Mouse (Mus musculus): ENCODE measurements around the gene Iltifb. TPM values are rescaled to one million over a fixed set of nuclear protein-coding genes. Genes with fewer than 3 reads are reported as not detected.

Iltifb gene
- not detected for polyA plus RNA-seq (2015; fragmentation: Illumina TruSeq; extraction: RNeasy Lipid Tissue Mini Kit (QIAGEN cat#74804); ENCODE audit: insufficient read depth, low read depth, low replicate concordance)

GRCm38 (mm10) chr10:118294938-118295337 lies at the start of gene Iltifb:
Iltifb (minus strand) TSS chr10:118295038.

GRCm38 (mm10) chr10:118343155-118343554 lies 48.3 kb upstream of the Iltifb start, which contains the start of gene Gm9046:
Gm9046 (minus strand) TSS chr10:118343255.

GRCm38 (mm10) chr10:118337731-118338130 lies 42.9 kb upstream of the Iltifb start, which contains the start of gene Gm9045:
Gm9045 (minus strand) TSS chr10:118337831.

GRCm38 (mm10) chr10:118332308-118332707 lies 37.5 kb upstream of the Iltifb start, which contains the start of gene Gm9044:
Gm9044 (minus strand) TSS chr10:118332408.

GRCm38 (mm10) chr10:118326869-118327268 lies 32.0 kb upstream of the Iltifb start, which contains the start of gene Gm9040:
Gm9040 (minus strand) TSS chr10:118326969.

GRCm38 (mm10) chr10:118258388-118258787 lies 36.5 kb downstream of the Iltifb start, which contains the start of gene Gm32802:
Gm32802 (plus strand) TSS chr10:118258688.

GRCm38 (mm10) chr10:118240680-118241079 lies 54.2 kb downstream of the Iltifb start, which contains the start of gene Gm32717:
Gm32717 (minus strand) TSS chr10:118240780.

Other genes with a start within 250 kb of the Iltifb start
- 4.9 TPM for gene Mdm1, start 153.2 kb downstream of the Iltifb start, polyA plus RNA-seq (2015; fragmentation: Illumina TruSeq; extraction: RNeasy Lipid Tissue Mini Kit (QIAGEN cat#74804); ENCODE audit: insufficient read depth, low read depth, low replicate concordance)
- not detected for gene Il22, start 90.1 kb downstream of the Iltifb start, polyA plus RNA-seq (2015; fragmentation: Illumina TruSeq; extraction: RNeasy Lipid Tissue Mini Kit (QIAGEN cat#74804); ENCODE audit: insufficient read depth, low read depth, low replicate concordance)
- not detected for gene Gm32717, start 54.3 kb downstream of the Iltifb start, polyA plus RNA-seq (2015; fragmentation: Illumina TruSeq; extraction: RNeasy Lipid Tissue Mini Kit (QIAGEN cat#74804); ENCODE audit: insufficient read depth, low read depth, low replicate concordance)
- gene Gm32802, start 36.4 kb downstream of the Iltifb start, polyA plus RNA-seq (2015; fragmentation: Illumina TruSeq; extraction: RNeasy Lipid Tissue Mini Kit (QIAGEN cat#74804); ENCODE audit: insufficient read depth, low read depth, low replicate concordance): not detected
- gene Gm9040, start 31.9 kb upstream of the Iltifb start, polyA plus RNA-seq (2015; fragmentation: Illumina TruSeq; extraction: RNeasy Lipid Tissue Mini Kit (QIAGEN cat#74804); ENCODE audit: insufficient read depth, low read depth, low replicate concordance): not detected
- gene Gm9044, start 37.4 kb upstream of the Iltifb start, polyA plus RNA-seq (2015; fragmentation: Illumina TruSeq; extraction: RNeasy Lipid Tissue Mini Kit (QIAGEN cat#74804); ENCODE audit: insufficient read depth, low read depth, low replicate concordance): not detected
- not detected for gene Gm9045, start 42.8 kb upstream of the Iltifb start, polyA plus RNA-seq (2015; fragmentation: Illumina TruSeq; extraction: RNeasy Lipid Tissue Mini Kit (QIAGEN cat#74804); ENCODE audit: insufficient read depth, low read depth, low replicate concordance)
- not detected for gene Gm9046, start 48.2 kb upstream of the Iltifb start, polyA plus RNA-seq (2015; fragmentation: Illumina TruSeq; extraction: RNeasy Lipid Tissue Mini Kit (QIAGEN cat#74804); ENCODE audit: insufficient read depth, low read depth, low replicate concordance)
- gene Gm9048, start 53.6 kb upstream of the Iltifb start, polyA plus RNA-seq (2015; fragmentation: Illumina TruSeq; extraction: RNeasy Lipid Tissue Mini Kit (QIAGEN cat#74804); ENCODE audit: insufficient read depth, low read depth, low replicate concordance): not detected
- not detected for gene Gm9049, start 59.1 kb upstream of the Iltifb start, polyA plus RNA-seq (2015; fragmentation: Illumina TruSeq; extraction: RNeasy Lipid Tissue Mini Kit (QIAGEN cat#74804); ENCODE audit: insufficient read depth, low read depth, low replicate concordance)
- not detected for gene Ifng, start 146.0 kb upstream of the Iltifb start, polyA plus RNA-seq (2015; fragmentation: Illumina TruSeq; extraction: RNeasy Lipid Tissue Mini Kit (QIAGEN cat#74804); ENCODE audit: insufficient read depth, low read depth, low replicate concordance)

All from pancreas, adult 10 weeks (tissue).